Comparison of ENCODE assay signal across 13 mouse cellular contexts in genomic region chr4:149758423-149758822, GRCm38 (mm10). TPM values are rescaled to one million over a fixed set of nuclear protein-coding genes. Genes with fewer than 3 reads are reported as not detected.
DNase-seq lines count a peak whose midpoint lies in the region; ATAC-seq and TF ChIP-seq lines count a peak whose summit lies in the region.
"Had no signal": no experiment of that assay in that cellular context is flagged by ENCODE, and none has a peak within 500 bp of the region (broad histone marks: within the 10 kb centered on the region; RNA-seq: fewer than 3 reads in every experiment).

No protein-coding gene starts in this region.

- H3K4me1 ChIP-seq in cerebellum, adult 2 months (ENCODE audit: control insufficient read depth, insufficient read depth, low read length) = no peaks in the 10 kb centered on the region
- no peaks in the 10 kb centered on the region for H3K4me1 ChIP-seq in kidney, embryonic 16.5 days (ENCODE audit: insufficient read depth, low read length)
- peaks cover 5% of the 10 kb centered on the region; the same call in 1 of the 2 replicates for H3K4me1 ChIP-seq in spleen, adult 2 months (ENCODE audit: control insufficient read depth, insufficient read depth, insufficient read length)
- H3K4me1 ChIP-seq: liver, embryonic 13.5 days had no signal

- peak overlapping the region; percentile 61; the same call in 1 of the 2 replicates for H3K27ac ChIP-seq in cerebellum, adult 2 months (ENCODE audit: insufficient read depth, low read length)
- H3K27ac ChIP-seq in kidney, embryonic 16.5 days (ENCODE audit: low read length) = no peak overlapping the region
- peak overlapping the region; percentile 50 for H3K27ac ChIP-seq in spleen, adult 2 months (ENCODE audit: insufficient read depth, low read length)
- H3K27ac ChIP-seq: liver, embryonic 13.5 days had no signal

- TF ChIP-seq POLR2A in cerebellum, adult 2 months (IDR thresholded peaks at IDR 0.05; ENCODE audit: borderline replicate concordance, insufficient read depth, low read length) = no peak
- TF ChIP-seq POLR2A in spleen, adult 2 months (IDR thresholded peaks at IDR 0.05; ENCODE audit: low read depth, low read length) = no peak

- no peaks in the 10 kb centered on the region for H3K9me3 ChIP-seq in kidney, embryonic 16.5 days (ENCODE audit: low read length)
- H3K9me3 ChIP-seq: liver, embryonic 13.5 days had no signal

- H3K27me3 ChIP-seq in cerebellum, adult 2 months (ENCODE audit: control insufficient read depth, insufficient read depth, low read length) = no peaks in the 10 kb centered on the region
- H3K27me3 ChIP-seq in kidney, embryonic 16.5 days (ENCODE audit: insufficient read depth, low read length) = no peaks in the 10 kb centered on the region
- no peaks in the 10 kb centered on the region for H3K27me3 ChIP-seq in spleen, adult 2 months (ENCODE audit: control insufficient read depth, insufficient read depth, low read length)
- H3K27me3 ChIP-seq: liver, embryonic 13.5 days; Patski had no signal

- no peak overlapping the region for H3K4me3 ChIP-seq in cerebellum, adult 2 months (replicated peaks; ENCODE audit: insufficient read depth, low read depth, low read length)
- H3K4me3 ChIP-seq in kidney, embryonic 16.5 days (ENCODE audit: low read length) = no peak overlapping the region
- no peak overlapping the region for H3K4me3 ChIP-seq in spleen, adult 2 months (ENCODE audit: extremely low read depth, insufficient read depth, insufficient read length)
- H3K4me3 ChIP-seq: liver, embryonic 13.5 days had no signal

- no peak for ATAC-seq in kidney, embryonic 16.5 days (ENCODE audit: low FRiP score, low TSS enrichment)
- ATAC-seq: midbrain, embryonic 16.5 days; Patski had no signal

- WGBS in cerebellum, adult 2 months = 64% methylated on average over 6 of the region's 6 CpGs
- 82% methylated on average over 6 of the region's 6 CpGs for WGBS in kidney, embryonic 16.5 days
- 84% methylated on average over 6 of the region's 6 CpGs for WGBS in spleen, adult 2 months

- TF ChIP-seq CTCF in cerebellum, adult 2 months (IDR thresholded peaks at IDR 0.05; ENCODE audit: borderline replicate concordance, insufficient read depth, low read depth, low read length) = no peak
- TF ChIP-seq CTCF in spleen, adult 2 months (IDR thresholded peaks at IDR 0.05; ENCODE audit: extremely low read depth, insufficient read depth, insufficient read length, insufficient replicate concordance) = no peak

- H3K36me3 ChIP-seq in kidney, embryonic 16.5 days (ENCODE audit: insufficient read depth, low read length) = no peaks in the 10 kb centered on the region
- H3K36me3 ChIP-seq in spleen, adult 2 months (ENCODE audit: control insufficient read depth, insufficient read depth, low read length) = no peaks in the 10 kb centered on the region

- DNase-seq in cerebellum, adult 2 months = no peak
- no peak for DNase-seq in cerebellum, adult 9-11 months
- DNase-seq in kidney, adult 8-10 months = peak; percentile 60 to 88
- DNase-seq in spleen, adult 2 months (ENCODE audit: low read depth in 1 of 2, low spot score in 2 of 2) = no peak
- no peak for DNase-seq in spleen, postnatal 14 days (ENCODE audit: low spot score in 2 of 2)
- DNase-seq in B cell, adult 2 months = no peak
- DNase-seq in ovary, postnatal 14 days (ENCODE audit: low spot score) = no peak
- DNase-seq: adrenal gland, adult 2 months; liver, embryonic 13.5 days; spleen, adult 18-20 months had no signal

- no peak overlapping the region for H3K9ac ChIP-seq in kidney, embryonic 16.5 days (replicated peaks; ENCODE audit: low read length)
- H3K9ac ChIP-seq: liver, embryonic 13.5 days had no signal

- H3K4me2 ChIP-seq in kidney, embryonic 16.5 days (replicated peaks; ENCODE audit: low read depth, low read length) = no peak overlapping the region
- H3K4me2 ChIP-seq: liver, embryonic 13.5 days had no signal

RNA-seq across cellular contexts. Expression of gene Slc25a33, which starts 15.7 kb away (rescaled TPM):
- polyA plus RNA-seq in cerebellum, adult 2 months (2012; rRNA removed) = 73.4 and 77.0 TPM in 2 replicates
- 13.9 and 14.2 TPM in 2 replicates for polyA plus RNA-seq in kidney, embryonic 16.5 days (2015; fragmentation: Nextera tagmentation; extraction: Ambion mirVana)
- 5.4 and 7.1 TPM in 2 replicates for polyA plus RNA-seq in spleen, adult 2 months (2012; rRNA removed)

RNA-seq across cellular contexts. Expression of gene Tmem201, which starts 20.6 kb away (rescaled TPM):
- polyA plus RNA-seq in cerebellum, adult 2 months (2012; rRNA removed) = 146 and 171 TPM in 2 replicates
- polyA plus RNA-seq in kidney, embryonic 16.5 days (2015; fragmentation: Nextera tagmentation; extraction: Ambion mirVana) = 39.2 and 41.8 TPM in 2 replicates
- polyA plus RNA-seq in spleen, adult 2 months (2012; rRNA removed) = 24.3 and 30.7 TPM in 2 replicates

RNA-seq across cellular contexts. Expression of gene Pik3cd, which starts 56.1 kb away (rescaled TPM):
- polyA plus RNA-seq in cerebellum, adult 2 months (2012; rRNA removed) = 8.3 and 8.6 TPM in 2 replicates
- 4.5 and 4.7 TPM in 2 replicates for polyA plus RNA-seq in kidney, embryonic 16.5 days (2015; fragmentation: Nextera tagmentation; extraction: Ambion mirVana)
- polyA plus RNA-seq in spleen, adult 2 months (2012; rRNA removed) = 104 and 124 TPM in 2 replicates

Comparison
In these comparisons a context has a peak if more than half of its experiments do, and no peak if none do; other contexts are left out.
1. DNase-seq: peak in kidney, adult 8-10 months (2 of 2); none in cerebellum, adult 2 months (0 of 2), cerebellum, adult 9-11 months (single experiment), spleen, adult 2 months (0 of 2), spleen, postnatal 14 days (0 of 2), B cell, adult 2 months (0 of 2) and ovary, postnatal 14 days (single experiment).
2. RNA of gene Pik3cd, which starts 56.1 kb away (polyA plus RNA-seq): 104 to 124 TPM in spleen, adult 2 months; 8.3 to 8.6 TPM in cerebellum, adult 2 months and 4.5 to 4.7 TPM in kidney, embryonic 16.5 days; every median in the first group is over 10 times any median in the second.